Mouse (Mus musculus) common myeloid progenitor, adult 5-6 weeks (primary cell): ENCODE data around the gene E130114P18Rik. TPM values are rescaled to one million over a fixed set of nuclear protein-coding genes. Genes with fewer than 3 reads are reported as not detected.

ENCODE experiments used
- ATAC-seq: replicated peaks from 2 replicates; pipeline ENCODE4 v1.8.0; 2016; ENCODE audit warnings: low read depth, mild to moderate bottlenecking, moderate TSS enrichment, inconsistent platforms; ENCODE audit not compliant: poor library complexity, severe bottlenecking
- total RNA-seq: library from RNA; stranded (forward); fragments of 200-1000, 187-1606 nt; gene quantifications from 2 replicates; pipeline ENCODE4 v1.2.3, GENCODE M21; 2017

The E130114P18Rik gene
- total RNA-seq, 1 experiment from 2014 or later: not detected

GRCm38 (mm10) chr4:97805896-97806808 is 28.3 kb upstream of the E130114P18Rik start:
- no peak for ATAC-seq

DNA sequence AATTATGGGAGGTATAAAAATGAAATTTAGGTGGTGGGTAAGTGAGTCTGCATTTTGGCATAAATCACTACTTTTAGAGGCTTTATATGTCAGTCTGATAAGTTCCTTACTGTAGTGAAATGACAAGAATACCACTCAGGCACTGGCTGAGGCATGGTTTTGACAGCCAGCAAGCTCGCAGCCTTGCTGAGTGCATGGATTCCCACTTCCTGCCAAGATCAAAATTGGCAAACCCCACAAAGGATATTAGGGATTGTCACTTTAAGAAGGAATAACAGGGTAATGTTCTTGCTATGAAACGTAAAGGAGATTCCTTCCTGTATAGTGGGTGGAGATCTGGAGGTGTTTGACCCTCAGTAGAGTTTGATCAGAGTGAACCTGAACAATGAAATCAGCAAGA is 27.4 kb upstream of the E130114P18Rik start:
- no peak for ATAC-seq

GRCm38 (mm10) chr4:97804638-97805037 is 26.8 kb upstream of the E130114P18Rik start:
- ATAC-seq: no peak

- ATAC-seq: no peak
Measured at GRCm38 (mm10) chr4:97803791-97804190, 25.9 kb upstream of the E130114P18Rik start.

GRCm38 (mm10) chr4:97796505-97796904 is 18.6 kb upstream of the E130114P18Rik start:
- ATAC-seq: no peak

- ATAC-seq: no peak
Measured at GRCm38 (mm10) chr4:97795957-97796356, 18.1 kb upstream of the E130114P18Rik start.

GRCm38 (mm10) chr4:97794865-97795264 is 17.0 kb upstream of the E130114P18Rik start:
- no peak for ATAC-seq

DNA sequence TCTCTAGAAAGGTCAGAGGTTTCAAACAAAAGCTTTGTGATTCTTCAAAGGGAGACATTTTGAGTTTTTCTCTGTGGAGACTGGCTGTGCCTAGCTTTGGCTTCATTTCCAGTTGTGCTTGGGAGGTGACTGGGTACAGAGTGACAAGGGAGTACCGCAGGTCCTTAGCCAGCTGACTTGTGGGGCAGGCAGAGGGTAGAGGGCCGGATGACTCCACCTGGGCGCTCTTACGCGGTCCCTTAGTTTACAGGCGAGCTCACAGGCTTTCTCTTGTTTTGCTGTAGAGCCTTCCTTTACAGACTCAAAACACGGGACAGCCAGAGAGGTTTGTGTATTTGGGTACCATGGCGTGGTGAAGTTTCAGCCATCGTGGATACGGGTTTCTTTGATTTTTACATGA is 16.1 kb upstream of the E130114P18Rik start:
- ATAC-seq: no peak

- ATAC-seq: no peak
Measured at GRCm38 (mm10) chr4:97788537-97788936, 10.7 kb upstream of the E130114P18Rik start.

- ATAC-seq: no peak
Measured at GRCm38 (mm10) chr4:97787515-97787914, 9.6 kb upstream of the E130114P18Rik start.

DNA sequence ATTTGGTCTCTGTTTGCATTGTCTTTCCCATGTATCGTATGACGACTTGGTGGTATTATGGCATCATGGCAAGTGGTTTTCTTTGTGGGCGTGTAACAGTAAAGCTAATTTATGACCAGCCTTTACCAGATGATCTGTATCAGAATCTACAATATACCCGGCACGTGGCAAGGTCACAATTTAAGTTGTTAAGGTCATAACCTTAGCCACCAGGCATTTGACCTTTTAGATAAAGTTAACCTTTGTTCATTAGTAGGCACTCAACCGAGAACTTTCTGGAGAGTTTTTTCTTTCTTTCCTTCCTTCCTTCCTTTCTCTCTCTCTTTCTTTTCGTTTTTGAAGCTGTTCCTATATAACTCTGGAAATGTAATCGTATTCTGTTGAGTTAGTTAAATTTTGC is 8.7 kb upstream of the E130114P18Rik start:
- ATAC-seq: no peak

DNA sequence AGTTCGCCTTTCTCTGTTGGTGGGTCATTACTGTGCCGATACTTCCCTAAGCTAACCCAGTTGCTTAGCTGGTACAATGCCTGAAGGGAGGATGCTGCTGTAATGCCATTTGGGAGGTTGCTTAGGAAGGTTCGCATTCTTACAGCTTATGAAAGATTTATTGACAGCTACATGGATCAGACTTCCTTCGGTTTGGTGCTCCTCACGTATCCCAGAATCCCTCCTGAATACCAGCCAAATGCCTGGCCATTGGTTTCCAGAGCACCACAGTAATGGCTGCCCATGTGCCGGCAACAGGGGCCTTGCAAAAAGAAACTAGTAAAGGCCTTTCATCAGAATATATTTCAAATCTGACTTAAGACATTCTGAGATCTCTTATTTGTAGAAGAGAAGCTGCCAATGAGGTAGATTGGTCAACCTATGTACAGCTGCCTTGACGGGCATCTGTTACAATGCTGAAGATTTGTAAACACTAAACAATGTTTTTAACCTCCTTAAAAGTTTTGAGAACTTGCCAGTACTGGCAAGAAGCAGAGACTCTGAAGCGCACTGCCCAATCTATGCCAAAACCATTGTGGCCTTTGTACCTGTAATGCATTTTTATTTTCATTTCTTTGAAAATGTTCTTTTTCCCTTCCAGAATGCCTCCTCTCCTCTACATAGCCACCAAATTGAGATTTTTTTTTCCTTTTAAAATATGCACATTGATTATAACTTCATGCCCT is 7.8 kb upstream of the E130114P18Rik start:
- no peak for ATAC-seq

DNA sequence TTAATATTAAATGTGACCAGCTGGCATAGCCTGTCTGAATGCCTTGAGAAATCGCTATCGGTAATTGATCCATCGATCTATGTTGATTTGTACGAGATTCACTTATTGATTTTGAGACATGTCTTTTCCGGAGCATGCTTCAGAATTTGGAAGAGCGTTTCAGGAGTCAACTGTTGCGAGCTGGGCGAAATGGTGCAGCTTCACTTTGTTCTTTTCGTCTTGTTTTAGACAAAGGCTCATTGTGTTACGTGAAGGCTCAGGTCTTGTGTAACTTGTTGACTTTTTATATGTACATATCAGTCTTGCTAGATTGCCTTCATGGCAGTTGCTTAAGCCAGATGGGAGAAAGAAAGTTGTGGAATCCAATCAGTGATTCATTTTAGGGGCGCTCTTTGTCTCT is 6.4 kb upstream of the E130114P18Rik start:
- no peak for ATAC-seq

- no peak for ATAC-seq
Measured at GRCm38 (mm10) chr4:97783073-97783879, 5.4 kb upstream of the E130114P18Rik start.

DNA sequence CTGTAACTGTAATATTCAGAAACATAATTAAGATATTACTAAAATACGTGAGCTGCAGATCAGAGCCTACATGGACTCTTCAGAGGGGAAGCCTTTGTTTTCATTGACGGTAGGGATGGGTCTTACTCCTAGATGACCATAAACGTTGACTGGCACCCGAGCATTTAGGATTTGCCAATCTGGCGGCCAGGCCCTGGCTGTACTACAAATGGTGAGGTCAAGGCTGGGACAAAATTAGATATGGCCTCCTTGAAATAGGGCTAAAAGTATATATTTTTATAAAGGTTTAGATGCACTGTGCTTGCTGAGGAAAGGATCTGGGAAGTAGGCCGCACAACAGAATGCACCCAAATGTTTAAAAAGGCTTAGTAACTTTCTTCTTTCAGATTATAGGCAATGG is 4.6 kb upstream of the E130114P18Rik start:
- no peak for ATAC-seq

DNA sequence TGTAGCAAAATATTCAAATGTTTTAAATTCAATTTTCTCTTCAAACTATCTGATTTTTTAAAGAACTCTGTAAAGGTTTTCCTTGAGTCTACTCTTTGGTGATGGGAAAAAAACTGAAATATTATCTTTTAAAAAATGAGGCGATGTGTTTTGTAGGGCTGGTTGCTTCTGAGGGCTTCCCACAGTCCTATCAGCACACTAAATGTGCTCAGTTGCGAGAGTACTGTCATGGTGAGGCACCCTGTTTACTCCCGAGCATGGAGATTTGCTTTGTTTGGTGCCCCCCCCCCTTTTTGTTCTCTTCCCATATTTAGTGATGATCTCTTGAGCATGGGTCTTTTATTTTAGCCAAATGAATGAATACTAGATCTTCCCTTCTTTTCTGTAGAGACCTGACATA is 4.2 kb upstream of the E130114P18Rik start:
- no peak for ATAC-seq

DNA sequence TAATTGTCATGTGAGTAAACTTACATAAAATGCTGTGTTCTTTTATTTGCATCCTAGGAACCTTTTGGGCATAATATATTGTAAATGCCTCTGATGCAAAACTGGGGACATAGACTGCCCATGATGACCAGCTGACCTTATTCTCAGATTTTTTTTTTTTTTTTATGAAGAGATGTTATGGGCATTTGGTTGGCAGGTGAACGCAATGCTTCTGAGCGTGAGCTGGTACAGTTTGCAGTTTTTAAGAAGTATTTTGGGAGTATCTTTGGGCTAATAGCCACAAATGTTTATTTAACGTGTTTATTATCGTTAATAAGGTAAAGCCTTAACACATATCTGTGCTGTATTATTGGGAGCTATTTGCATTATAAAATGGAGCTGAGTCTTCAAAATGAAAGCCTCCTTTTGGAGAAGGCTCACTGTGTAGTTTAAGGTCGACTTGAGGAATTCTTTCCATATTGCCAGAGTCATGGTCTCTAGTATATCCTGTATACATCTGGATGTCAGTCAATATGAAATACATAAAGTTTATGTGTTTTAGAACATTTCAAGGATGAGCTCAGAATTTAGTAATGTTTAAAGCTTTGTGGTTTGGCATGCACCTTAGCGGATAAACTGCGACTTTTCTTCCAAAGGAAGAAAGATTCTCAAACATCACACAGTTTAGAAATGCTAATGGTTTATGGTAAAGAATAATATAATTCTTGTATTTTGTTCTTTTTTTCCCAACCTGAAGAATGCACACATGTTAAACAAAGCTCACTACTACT is 3.0 kb upstream of the E130114P18Rik start:
- no peak for ATAC-seq

- no peak for ATAC-seq
Measured at GRCm38 (mm10) chr4:97780024-97780423, 2.1 kb upstream of the E130114P18Rik start.

- no peak for ATAC-seq
Measured at GRCm38 (mm10) chr4:97779003-97779930, 1.4 kb upstream of the E130114P18Rik start.
